Mouse (Mus musculus) bone marrow macrophage, adult 2 months (primary cell): ENCODE measurements around the gene Rap1gap.

Source experiments
- CTCF ChIP-seq: IDR thresholded peaks from 2 replicates; pipeline ENCODE4 v1.5.1; 2012; ENCODE audit warnings: low read depth, mild to moderate bottlenecking, low read length, moderate library complexity
- POLR2A ChIP-seq: IDR thresholded peaks from 2 replicates; pipeline ENCODE4 v1.6.1; 2012; ENCODE audit warnings: mild to moderate bottlenecking, low read depth, low read length, borderline replicate concordance

DNA sequence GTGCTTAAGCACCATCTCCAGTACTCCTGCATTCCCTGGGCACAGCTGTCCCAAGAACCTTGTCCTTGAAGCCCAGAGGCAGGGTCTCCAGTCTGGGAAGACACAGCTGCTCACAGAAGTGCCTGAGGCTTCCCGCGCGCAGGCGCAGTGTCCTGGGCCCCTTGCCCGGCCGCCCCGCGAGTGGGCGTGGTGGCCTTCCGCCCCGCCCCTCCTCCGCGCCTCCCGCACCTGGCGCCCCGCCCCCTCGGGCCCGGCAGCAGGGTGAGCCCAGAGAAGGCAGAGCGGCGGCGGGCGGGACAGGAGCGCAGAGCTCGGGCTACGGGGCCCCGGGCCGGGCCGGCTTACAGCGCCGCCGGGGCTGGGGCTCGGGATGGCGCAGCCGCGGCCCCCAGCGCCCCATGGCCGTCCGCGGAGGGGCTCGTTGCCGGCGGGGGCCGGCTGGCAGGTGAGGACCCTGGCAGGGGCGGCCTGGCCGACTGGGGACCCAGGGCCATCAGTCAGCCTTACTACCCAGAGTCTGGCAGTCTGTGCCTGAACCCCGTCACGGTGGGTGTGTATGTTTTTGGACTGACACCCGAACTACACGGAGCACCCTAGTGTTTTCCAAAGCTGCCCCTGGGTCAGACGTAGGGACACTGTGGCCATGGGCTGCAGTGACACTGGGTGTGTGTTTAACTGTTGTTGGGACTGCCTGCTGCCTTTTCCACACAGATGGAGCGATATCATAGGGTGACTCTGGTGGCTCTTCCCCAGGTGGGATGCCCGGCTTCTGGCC, 42.9 kb downstream of the Rap1gap start:
- no peak for TF ChIP-seq POLR2A
- no peak for TF ChIP-seq CTCF
